ENCODE assay signal across 6 mouse cellular contexts in genomic region chr14:75826851-75827410, GRCm38 (mm10).
"Had no signal": no experiment of that assay in that cellular context is flagged by ENCODE, and none has a peak within 500 bp of the region (broad histone marks: within the 10 kb centered on the region; RNA-seq: fewer than 3 reads in every experiment).

No protein-coding gene starts in this region.

- DNase-seq: kidney, adult 9 months; kidney, postnatal 4 days; lung, postnatal 14 days; right cerebral cortex, postnatal 4 days; thymus, postnatal 4 days had no signal

- ATAC-seq: midbrain, embryonic 16.5 days had no signal
